Mouse (Mus musculus) thymus, adult 2 months (tissue): ENCODE results near the gene Olfr92.

Experiments
- CTCF ChIP-seq: fragments of 200-500 bp; IDR thresholded peaks from 2 replicates; pipeline ENCODE4 v1.5.1; 2012; ENCODE audit warnings: mild to moderate bottlenecking, control low read depth, low read length, moderate library complexity, borderline replicate concordance; ENCODE audit not compliant: control insufficient read depth, poor library complexity, insufficient read depth; ENCODE audit errors: extremely low read depth
- POLR2A ChIP-seq: fragments of 200-500 bp; IDR thresholded peaks from 2 replicates; pipeline ENCODE4 v1.6.1; 2012; ENCODE audit warnings: mild to moderate bottlenecking, low read length, control low read depth, moderate library complexity; ENCODE audit not compliant: control insufficient read depth, poor library complexity, insufficient read depth; ENCODE audit errors: extremely low read depth

GRCm38 (mm10) chr17:37078193-37078592 lies 41.7 kb downstream of the Olfr92 start:
- no peak for TF ChIP-seq POLR2A
- no peak for TF ChIP-seq CTCF
